In genomic region chr2:68879071-68879651, GRCm38 (mm10) we compare ENCODE assay signal across 22 mouse cellular contexts. TPM values are rescaled to one million over a fixed set of nuclear protein-coding genes. Genes with fewer than 3 reads are reported as not detected.
DNase-seq lines count a peak whose midpoint lies in the region; ATAC-seq and TF ChIP-seq lines count a peak whose summit lies in the region.
"Had no signal": no experiment of that assay in that cellular context is flagged by ENCODE, and none has a peak within 500 bp of the region (broad histone marks: within the 10 kb centered on the region; RNA-seq: fewer than 3 reads in every experiment).

No protein-coding gene starts in this region.

- peaks cover 6% of the 10 kb centered on the region; the same call in 1 of the 2 replicates for H3K9me3 ChIP-seq in G1E (replicated peaks)
- H3K9me3 ChIP-seq in intestine, embryonic 15.5 days, result no peaks in the 10 kb centered on the region
- H3K9me3 ChIP-seq in kidney, embryonic 15.5 days (replicated peaks), result no peaks in the 10 kb centered on the region
- H3K9me3 ChIP-seq: embryonic facial prominence, embryonic 13.5 days; hindbrain, embryonic 15.5 days; limb, embryonic 15.5 days had no signal

- peaks cover 41% of the 10 kb centered on the region for H3K36me3 ChIP-seq in G1E (replicated peaks)
- H3K36me3 ChIP-seq in intestine, embryonic 15.5 days, result no peaks in the 10 kb centered on the region
- 0 out of 2 replicates have a peak, but pooled peaks cover 4% of the 10 kb centered on the region for H3K36me3 ChIP-seq in kidney, embryonic 15.5 days
- H3K36me3 ChIP-seq: embryonic facial prominence, embryonic 13.5 days; limb, embryonic 15.5 days had no signal

- H3K4me2 ChIP-seq in intestine, embryonic 15.5 days (replicated peaks), result no peak overlapping the region
- no peak overlapping the region for H3K4me2 ChIP-seq in kidney, embryonic 15.5 days
- H3K4me2 ChIP-seq: embryonic facial prominence, embryonic 13.5 days; heart, embryonic 11.5 days; hindbrain, embryonic 15.5 days; limb, embryonic 15.5 days; midbrain, embryonic 13.5 days had no signal

- WGBS in intestine, embryonic 15.5 days, result 81% methylated on average over 4 of the region's 4 CpGs
- WGBS in kidney, embryonic 15.5 days, result 90% methylated on average over 4 of the region's 4 CpGs

- H3K27me3 ChIP-seq in G1E (ENCODE audit: insufficient read depth, low read length), result no peaks in the 10 kb centered on the region
- no peaks in the 10 kb centered on the region for H3K27me3 ChIP-seq in intestine, embryonic 15.5 days (replicated peaks)
- no peaks in the 10 kb centered on the region for H3K27me3 ChIP-seq in kidney, embryonic 15.5 days
- H3K27me3 ChIP-seq: CH12.LX; embryonic facial prominence, embryonic 13.5 days; hindbrain, embryonic 15.5 days; limb, embryonic 15.5 days; midbrain, embryonic 13.5 days had no signal

- H3K4me1 ChIP-seq in G1E (ENCODE audit: insufficient read depth, low read depth, low read length), result peaks cover 50% of the 10 kb centered on the region
- H3K4me1 ChIP-seq in intestine, embryonic 15.5 days (replicated peaks), result peaks cover 5% of the 10 kb centered on the region; the same call in 1 of the 2 replicates
- peaks cover 5% of the 10 kb centered on the region for H3K4me1 ChIP-seq in kidney, embryonic 15.5 days
- H3K4me1 ChIP-seq: hindbrain, embryonic 15.5 days; midbrain, embryonic 13.5 days had no signal

- TF ChIP-seq CTCF in G1E (IDR thresholded peaks at IDR 0.05; ENCODE audit: low read depth, low read length), result no peak

- peak; percentile 89 for DNase-seq in 416B (ENCODE audit: low read depth)
- peak; percentile 40 for DNase-seq in G1E (ENCODE audit: low spot score)
- DNase-seq in right cerebral cortex, postnatal 14 days, result no peak
- no peak for DNase-seq in layer of hippocampus, adult 11-12 months (ENCODE audit: low spot score)
- DNase-seq: cerebellum, adult 9-10 months; heart, postnatal 10 days; kidney, adult 2 months; kidney, postnatal 14 days; lung, adult 2 months; lung, postnatal 4 days; spleen, adult 18-20 months; thymus, postnatal 36 days had no signal

- ATAC-seq in G1E (ENCODE audit: extremely low read depth, insufficient number of reproducible peaks, low FRiP score, poor library complexity, severe bottlenecking), result peak; percentile 95
- 0 out of 2 replicates have a peak, but pooled peaks have one; percentile 61 for ATAC-seq in intestine, embryonic 15.5 days
- ATAC-seq in monocyte, adult 5-6 weeks (replicated peaks; ENCODE audit: insufficient number of reproducible peaks, low FRiP score, low TSS enrichment, poor library complexity, severe bottlenecking), result peak; percentile 93
- ATAC-seq in cerebellum, adult (ENCODE audit: insufficient number of reproducible peaks, low FRiP score, low TSS enrichment), result no peak
- ATAC-seq in kidney, embryonic 15.5 days (replicated peaks; ENCODE audit: low FRiP score), result no peak
- ATAC-seq: midbrain, embryonic 13.5 days had no signal

- no peak overlapping the region for H3K4me3 ChIP-seq in G1E (ENCODE audit: low read depth, low read length)
- H3K4me3 ChIP-seq in intestine, embryonic 15.5 days (replicated peaks), result no peak overlapping the region
- H3K4me3 ChIP-seq in kidney, embryonic 15.5 days (replicated peaks), result no peak overlapping the region
- H3K4me3 ChIP-seq: embryonic facial prominence, embryonic 13.5 days; hindbrain, embryonic 15.5 days; limb, embryonic 15.5 days; midbrain, embryonic 13.5 days had no signal

- H3K27ac ChIP-seq in intestine, embryonic 15.5 days, result no peak overlapping the region
- no peak overlapping the region for H3K27ac ChIP-seq in kidney, embryonic 15.5 days
- H3K27ac ChIP-seq: embryonic facial prominence, embryonic 13.5 days; hindbrain, embryonic 15.5 days; limb, embryonic 15.5 days; midbrain, embryonic 13.5 days had no signal

- H3K9ac ChIP-seq in intestine, embryonic 15.5 days, result no peak overlapping the region
- H3K9ac ChIP-seq in kidney, embryonic 15.5 days, result no peak overlapping the region
- H3K9ac ChIP-seq: embryonic facial prominence, embryonic 13.5 days; hindbrain, embryonic 15.5 days; limb, embryonic 15.5 days; midbrain, embryonic 13.5 days had no signal

RNA-seq across cellular contexts. Expression of gene Cers6, which starts 17.9 kb away (rescaled TPM):
- total RNA-seq in G1E (2014; fragmentation: Nextera tagmentation) (92.4 and 103 TPM in 2 replicates), G1E (2017) (51.5 and 55.7 TPM in 2 replicates)
- 14.8 and 19.7 TPM in 2 replicates for polyA plus RNA-seq in G1E (2012)
- 37.9 and 40.5 TPM in 2 replicates for polyA plus RNA-seq in intestine, embryonic 15.5 days (2015; fragmentation: Nextera tagmentation; extraction: Ambion mirVana)
- total RNA-seq in monocyte, adult 5-6 weeks (2017), result 42.0 to 93.3 TPM (median 51.2 TPM) in 3 replicates
- 33.0 and 36.8 TPM in 2 replicates for polyA plus RNA-seq in kidney, embryonic 15.5 days (2015; fragmentation: Nextera tagmentation; extraction: Ambion mirVana)
- total RNA-seq: CH12.LX had no signal

Comparison
In these comparisons a context has a peak if more than half of its experiments do, and no peak if none do; other contexts are left out.
1. DNase-seq: peak in 416B (single experiment) and G1E (single experiment); none in right cerebral cortex, postnatal 14 days (single experiment) and layer of hippocampus, adult 11-12 months (single experiment).
2. ATAC-seq: peak in G1E (single experiment), intestine, embryonic 15.5 days (single experiment) and monocyte, adult 5-6 weeks (single experiment); none in cerebellum, adult (single experiment) and kidney, embryonic 15.5 days (single experiment).